Mouse (Mus musculus): ENCODE results near the gene Fbxl3.

- TF ChIP-seq TAL1 (IDR thresholded peaks at IDR 0.05; ENCODE audit: low read length) (no peak), GATA1 (IDR thresholded peaks at IDR 0.05; ENCODE audit: low read length) (no peak)
These were observed at the start of gene Fbxl3 for GRCm38 (mm10) chr14:103099238-103099933.
